Mouse (Mus musculus) MEL (cell line): ENCODE results near the gene Zfp326. TPM values are rescaled to one million over a fixed set of nuclear protein-coding genes. Genes with fewer than 3 reads are reported as not detected.

ENCODE experiments used
- DNase-seq: peaks from one replicate; pipeline ENCODE4 v3.0.0; 2011; ENCODE audit warnings: low read depth, low spot score
- H3K27ac ChIP-seq: 2 replicates; pipeline ENCODE4 v1.5.1; 2012; ENCODE audit warnings: low read depth, mild to moderate bottlenecking, control low read depth, low read length, moderate library complexity; ENCODE audit not compliant: control insufficient read depth
- H3K27me3 ChIP-seq, 2 experiments: fragments of 150-350 bp in 1 of 2; sonication (generic) in 1 of 2; 2 replicates each; pipeline ENCODE4 v1.6.1; 2012; ENCODE audit warnings: low read length in 2 of 2, mild to moderate bottlenecking in 2 of 2, improper control_type of control experiment in 1 of 2, moderate library complexity in 1 of 2; ENCODE audit not compliant: insufficient read depth in 2 of 2, control insufficient read depth in 1 of 2
- H3K36me3 ChIP-seq, 2 experiments: 2 replicates each; pipeline ENCODE4 v1.6.1; 2012 to 2014; ENCODE audit warnings: low read length in 2 of 2, improper control_type of control experiment in 1 of 2, inconsistent platforms in 1 of 2, mild to moderate bottlenecking in 1 of 2; ENCODE audit not compliant: insufficient read depth in 2 of 2, control insufficient read depth in 1 of 2
- H3K4me1 ChIP-seq, 2 experiments: fragments of 150-350 bp in 1 of 2; sonication (generic) in 1 of 2; 2 replicates each; pipeline ENCODE4 v1.6.1; 2012; ENCODE audit warnings: low read length in 2 of 2, improper control_type of control experiment in 1 of 2, mild to moderate bottlenecking in 1 of 2; ENCODE audit not compliant: insufficient read depth in 2 of 2, control insufficient read depth in 1 of 2
- H3K4me3 ChIP-seq, 2 experiments: fragments of 150-350 bp in 1 of 2; sonication (generic) in 1 of 2; 2 replicates each; pipeline ENCODE4 v1.5.1; 2012; ENCODE audit warnings: low read depth in 2 of 2, low read length in 2 of 2, mild to moderate bottlenecking in 2 of 2, moderate library complexity in 2 of 2, control low read depth in 1 of 2, improper control_type of control experiment in 1 of 2; ENCODE audit not compliant: control insufficient read depth in 1 of 2, insufficient read depth in 1 of 2
- H3K79me2 ChIP-seq: 2 replicates; pipeline ENCODE4 v1.6.1; 2012; ENCODE audit warnings: mild to moderate bottlenecking, low read length, moderate library complexity; ENCODE audit not compliant: control insufficient read depth, poor library complexity, insufficient read depth
- H3K9ac ChIP-seq: 2 replicates; pipeline ENCODE4 v1.6.1; 2012; ENCODE audit warnings: low read depth, mild to moderate bottlenecking, control low read depth, low read length, moderate library complexity; ENCODE audit not compliant: control insufficient read depth, poor library complexity, severe bottlenecking
- H3K9me3 ChIP-seq: fragments of 150-350 bp; sonication (generic); replicated peaks from 2 replicates; pipeline ENCODE4 v1.6.1; 2012; ENCODE audit warnings: mild to moderate bottlenecking, low read length, improper control_type of control experiment, moderate library complexity; ENCODE audit not compliant: insufficient read depth
- BHLHE40 ChIP-seq: IDR thresholded peaks from 2 replicates; pipeline ENCODE4 v1.6.1; 2012; ENCODE audit warnings: low read depth, mild to moderate bottlenecking, inconsistent platforms, low read length, improper control_type of control experiment, borderline replicate concordance
- CHD1 ChIP-seq: IDR thresholded peaks from 2 replicates; pipeline ENCODE4 v1.6.1; 2012; ENCODE audit warnings: low read depth, mild to moderate bottlenecking, inconsistent platforms, low read length, improper control_type of control experiment
- CHD2 ChIP-seq: IDR thresholded peaks from 2 replicates; pipeline ENCODE4 v1.6.1; 2011; ENCODE audit warnings: low read length, improper control_type of control experiment
- E2F4 ChIP-seq: IDR thresholded peaks from 2 replicates; pipeline ENCODE4 v1.6.1; 2011; ENCODE audit warnings: low read depth, low read length, improper control_type of control experiment, borderline replicate concordance
- ELF1 ChIP-seq: IDR thresholded peaks from 2 replicates; pipeline ENCODE4 v1.6.1; 2014; ENCODE audit warnings: low read depth, mild to moderate bottlenecking, inconsistent platforms, low read length, improper control_type of control experiment, moderate library complexity
- EP300 ChIP-seq, 2 experiments: IDR thresholded peaks; 2 replicates each; pipeline ENCODE4 v1.6.1; 2011; ENCODE audit warnings: improper control_type of control experiment in 2 of 2, low read length in 2 of 2, low read depth in 1 of 2, mild to moderate bottlenecking in 1 of 2
- ETS1 ChIP-seq: IDR thresholded peaks from 2 replicates; pipeline ENCODE4 v1.6.1; 2012; ENCODE audit warnings: low read depth, mild to moderate bottlenecking, inconsistent platforms, low read length, improper control_type of control experiment, moderate library complexity
- GABPA ChIP-seq: IDR thresholded peaks from 2 replicates; pipeline ENCODE4 v1.6.1; 2012; ENCODE audit warnings: low read depth, mild to moderate bottlenecking, inconsistent platforms, low read length, improper control_type of control experiment, moderate library complexity
- HCFC1 ChIP-seq: IDR thresholded peaks from 2 replicates; pipeline ENCODE4 v1.6.1; 2012; ENCODE audit warnings: low read depth, mild to moderate bottlenecking, inconsistent platforms, low read length, improper control_type of control experiment, moderate library complexity
- JUND ChIP-seq: IDR thresholded peaks from 2 replicates; pipeline ENCODE4 v1.6.1; 2011; ENCODE audit warnings: low read depth, mild to moderate bottlenecking, improper control_type of control experiment, low read length
- MAFK ChIP-seq: IDR thresholded peaks from 2 replicates; pipeline ENCODE4 v1.6.1; 2011; ENCODE audit warnings: low read depth, mild to moderate bottlenecking, low read length, improper control_type of control experiment, borderline replicate concordance
- MAX ChIP-seq: IDR thresholded peaks from 2 replicates; pipeline ENCODE4 v1.6.1; 2011; ENCODE audit warnings: low read length, improper control_type of control experiment
- MAZ ChIP-seq: IDR thresholded peaks from 2 replicates; pipeline ENCODE4 v1.6.1; 2012; ENCODE audit warnings: low read depth, mild to moderate bottlenecking, inconsistent platforms, low read length, improper control_type of control experiment
- MEF2A ChIP-seq: IDR thresholded peaks from 2 replicates; pipeline ENCODE4 v1.6.1; 2014; ENCODE audit warnings: low read depth, mild to moderate bottlenecking, inconsistent platforms, low read length, improper control_type of control experiment; ENCODE audit not compliant: poor library complexity, insufficient replicate concordance, severe bottlenecking; ENCODE audit errors: extremely low read depth
- MYB ChIP-seq: IDR thresholded peaks from 2 replicates; pipeline ENCODE4 v1.6.1; 2011; ENCODE audit warnings: mild to moderate bottlenecking, low read depth, low read length, improper control_type of control experiment
- MYC ChIP-seq: IDR thresholded peaks from 2 replicates; pipeline ENCODE4 v1.6.1; 2011; ENCODE audit warnings: low read depth, mild to moderate bottlenecking, low read length, improper control_type of control experiment, moderate library complexity
- RAD21 ChIP-seq: IDR thresholded peaks from 2 replicates; pipeline ENCODE4 v1.6.1; 2011; ENCODE audit warnings: mild to moderate bottlenecking, low read depth, low read length, improper control_type of control experiment
- SMC3 ChIP-seq: IDR thresholded peaks from 2 replicates; pipeline ENCODE4 v1.6.1; 2011; ENCODE audit warnings: low read depth, low read length, improper control_type of control experiment
- TAL1 ChIP-seq: IDR thresholded peaks from 2 replicates; pipeline ENCODE4 v1.6.1; 2012; ENCODE audit warnings: mild to moderate bottlenecking, inconsistent platforms, low read length, moderate library complexity, mixed read lengths
- UBTF ChIP-seq: IDR thresholded peaks from 2 replicates; pipeline ENCODE4 v1.6.1; 2012; ENCODE audit warnings: low read depth, mild to moderate bottlenecking, inconsistent platforms, low read length, improper control_type of control experiment, moderate library complexity, borderline replicate concordance; ENCODE audit not compliant: insufficient read depth
- USF1 ChIP-seq: IDR thresholded peaks from 2 replicates; pipeline ENCODE4 v1.6.1; 2014; ENCODE audit warnings: low read depth, mild to moderate bottlenecking, inconsistent platforms, low read length, improper control_type of control experiment, moderate library complexity
- ZC3H11A ChIP-seq: IDR thresholded peaks from 2 replicates; pipeline ENCODE4 v1.6.1; 2012; ENCODE audit warnings: low read depth, mild to moderate bottlenecking, inconsistent platforms, low read length, improper control_type of control experiment
- ZNF384 ChIP-seq: IDR thresholded peaks from 2 replicates; pipeline ENCODE4 v1.6.1; 2012; ENCODE audit warnings: low read depth, mild to moderate bottlenecking, inconsistent platforms, low read length, improper control_type of control experiment
- polyA plus RNA-seq, 2 experiments: library from polyadenylated mRNA; stranded (reverse) in 1 of 2; unstranded in 1 of 2; fragments of >175 nt in 1 of 2; fragments of >200 nt in 1 of 2; gene quantifications; 2 replicates each; pipeline versions ENCODE4 v1.2.1 to v1.2.4; 2012; ENCODE audit warnings: low replicate concordance in 2 of 2, low read depth in 1 of 2; ENCODE audit not compliant: insufficient read length in 2 of 2, insufficient read depth in 1 of 2, missing spikeins in 1 of 2
- total RNA-seq: library from RNA; depleted of rRNA; stranded (reverse); fragments of 300-350 nt; gene quantifications from 2 replicates; pipeline ENCODE4 v1.2.3, GENCODE M21; 2012

Zfp326 gene
- total and polyA plus RNA-seq, 3 experiments: 6.4 to 17.6 TPM; not detected in 1

- TF ChIP-seq ZNF384: no peak
- TF ChIP-seq MAFK: no peak
- TF ChIP-seq MYB: no peak
- no peak for TF ChIP-seq SMC3
- TF ChIP-seq CHD1: no peak
- TF ChIP-seq MEF2A: no peak
- TF ChIP-seq TAL1: no peak
- no peak for TF ChIP-seq E2F4
- TF ChIP-seq ZC3H11A: no peak
- no peak for TF ChIP-seq ELF1
- H3K27ac ChIP-seq: no peak overlapping the region
- no peaks in the 10 kb centered on the region for H3K27me3 ChIP-seq
- H3K79me2 ChIP-seq: no peaks in the 10 kb centered on the region
- H3K9me3 ChIP-seq: no peaks in the 10 kb centered on the region
- H3K4me3 ChIP-seq: peak overlapping the region in 1 of 2 experiments; percentile 42; a peak in 2 of 4 replicates
- H3K36me3 ChIP-seq: peaks cover 0 to 4% of the 10 kb centered on the region in 2 experiments; a peak in 2 of 4 replicates
- no peak overlapping the region for H3K9ac ChIP-seq
- DNase-seq: no peak
- peaks cover 0 to 7% of the 10 kb centered on the region in 2 experiments; a peak in 2 of 4 replicates for H3K4me1 ChIP-seq
Measured at GRCm38 (mm10) chr5:105867427-105867826, 8.9 kb upstream of the Zfp326 start.

- Histone ChIP-seq H3K9me3 (no peaks in the 10 kb centered on the region), H3K4me3 (peak overlapping the region in 1 of 2 experiments; percentile 42; a peak in 3 of 4 replicates), H3K4me1 (peaks cover 2 to 13% of the 10 kb centered on the region in 2 experiments; a peak in 3 of 4 replicates), H3K79me2 (no peaks in the 10 kb centered on the region), H3K9ac (no peak overlapping the region), H3K27me3 (no peaks in the 10 kb centered on the region), H3K27ac (no peak overlapping the region), H3K36me3 (peaks cover 0 to 7% of the 10 kb centered on the region in 2 experiments; a peak in 2 of 4 replicates)
- peak; percentile 40 for DNase-seq
- 0 out of 2 replicates have a peak, but pooled peaks have one; percentile 1 for TF ChIP-seq SMC3
- TF ChIP-seq USF1: peak; percentile 76
- no peak for TF ChIP-seq GABPA
- no peak for TF ChIP-seq MAZ
- TF ChIP-seq EP300 (IDR thresholded peaks at IDR 0.05; ENCODE audit: low read depth in 1 of 2, low read length in 2 of 2): no peak
- TF ChIP-seq BHLHE40: no peak
- TF ChIP-seq MAX: no peak
- no peak for TF ChIP-seq UBTF
- no peak for TF ChIP-seq ETS1
- TF ChIP-seq RAD21: no peak
- TF ChIP-seq CHD2: no peak
- TF ChIP-seq ZNF384: peak; percentile 59
- TF ChIP-seq MYC: no peak
- no peak for TF ChIP-seq JUND
- TF ChIP-seq HCFC1: no peak
Measured at GRCm38 (mm10) chr5:105867841-105868447, 8.4 kb upstream of the Zfp326 start.
